ENCODE assay signal across 33 mouse cellular contexts in genomic region chr7:62823573-62823972, GRCm38 (mm10). TPM values are rescaled to one million over a fixed set of nuclear protein-coding genes. Genes with fewer than 3 reads are reported as not detected.
"Had no signal": no experiment of that assay in that cellular context is flagged by ENCODE, and none has a peak within 500 bp of the region (broad histone marks: within the 10 kb centered on the region; RNA-seq: fewer than 3 reads in every experiment).

TSS of gene A26c2 (minus strand) at chr7:62823673.

- H3K9ac ChIP-seq: heart, embryonic 13.5 days; heart, embryonic 15.5 days; hindbrain, embryonic 13.5 days; hindbrain, embryonic 15.5 days; kidney, embryonic 15.5 days; limb, embryonic 12.5 days; liver, embryonic 13.5 days had no signal

- H3K27ac ChIP-seq: gastrocnemius, adult 2 months; heart, adult 2 months; heart, embryonic 13.5 days; heart, embryonic 15.5 days; hindbrain, embryonic 13.5 days; hindbrain, embryonic 15.5 days; hindbrain, postnatal 0 days; kidney, embryonic 15.5 days; kidney, postnatal 0 days; layer of hippocampus, adult 2 months; left cerebral cortex, adult 2 months; limb, embryonic 10.5 days; limb, embryonic 12.5 days; liver, embryonic 13.5 days had no signal

- H3K4me3 ChIP-seq: gastrocnemius, adult 2 months; heart, adult 2 months; heart, embryonic 13.5 days; heart, embryonic 15.5 days; hindbrain, embryonic 13.5 days; hindbrain, embryonic 15.5 days; kidney, embryonic 15.5 days; layer of hippocampus, adult 2 months; left cerebral cortex, adult 2 months; limb, embryonic 10.5 days; limb, embryonic 12.5 days; liver, embryonic 13.5 days had no signal

- DNase-seq: gastrocnemius, adult 2 months; gastrocnemius, postnatal 10 days; gastrocnemius, postnatal 36 days; heart, adult 11 months; heart, adult 2 months; heart, postnatal 14 days; heart, postnatal 36 days; kidney, adult 11 months; kidney, adult 2 months; kidney, adult 9 months; kidney, postnatal 14 days; kidney, postnatal 4 days; liver; liver, embryonic 13.5 days had no signal

- H3K4me1 ChIP-seq: heart, embryonic 13.5 days; heart, embryonic 15.5 days; hindbrain, embryonic 13.5 days; hindbrain, embryonic 15.5 days; kidney, embryonic 15.5 days; limb, embryonic 10.5 days; limb, embryonic 12.5 days; liver, embryonic 13.5 days had no signal

- H3K9me3 ChIP-seq: heart, embryonic 15.5 days; limb, embryonic 10.5 days; liver, embryonic 13.5 days had no signal

- H3K36me3 ChIP-seq: heart, embryonic 13.5 days; heart, embryonic 15.5 days; hindbrain, embryonic 13.5 days; hindbrain, embryonic 15.5 days; kidney, embryonic 15.5 days; limb, embryonic 10.5 days; limb, embryonic 12.5 days; liver, embryonic 13.5 days had no signal

- H3K4me2 ChIP-seq: heart, embryonic 11.5 days; heart, embryonic 13.5 days; heart, embryonic 15.5 days; hindbrain, embryonic 13.5 days; hindbrain, embryonic 15.5 days; kidney, embryonic 15.5 days; limb, embryonic 12.5 days; liver, embryonic 11.5 days; liver, embryonic 13.5 days had no signal

- ATAC-seq: hindbrain, postnatal 0 days; intestine, embryonic 16.5 days had no signal

- H3K27me3 ChIP-seq: heart, embryonic 13.5 days; heart, embryonic 15.5 days; hindbrain, embryonic 13.5 days; hindbrain, embryonic 15.5 days; kidney, embryonic 15.5 days; limb, embryonic 12.5 days; liver, embryonic 13.5 days had no signal

RNA-seq across cellular contexts. Expression of gene A26c2, which starts in this region (rescaled TPM):
- polyA plus RNA-seq: gonadal fat pad, adult 2 months; heart, adult 2 months; heart, embryonic 11.5 days; heart, embryonic 13.5 days; heart, embryonic 15.5 days; heart, postnatal 0 days; hindbrain, embryonic 11.5 days; hindbrain, embryonic 13.5 days; hindbrain, embryonic 15.5 days; hindbrain, postnatal 0 days; intestine, embryonic 14.5 days; intestine, embryonic 16.5 days; kidney, adult 2 months; kidney, embryonic 15.5 days; kidney, postnatal 0 days; limb, embryonic 10.5 days; limb, embryonic 12.5 days; limb, embryonic 14.5 days; liver, embryonic 11.5 days; liver, embryonic 13.5 days had no signal
